Mouse (Mus musculus): Measurements from ENCODE around the gene Tdrd12. TPM values are rescaled to one million over a fixed set of nuclear protein-coding genes. Genes with fewer than 3 reads are reported as not detected.

Tdrd12 gene
- polyA plus RNA-seq, 1 experiment, result not detected

DNA sequence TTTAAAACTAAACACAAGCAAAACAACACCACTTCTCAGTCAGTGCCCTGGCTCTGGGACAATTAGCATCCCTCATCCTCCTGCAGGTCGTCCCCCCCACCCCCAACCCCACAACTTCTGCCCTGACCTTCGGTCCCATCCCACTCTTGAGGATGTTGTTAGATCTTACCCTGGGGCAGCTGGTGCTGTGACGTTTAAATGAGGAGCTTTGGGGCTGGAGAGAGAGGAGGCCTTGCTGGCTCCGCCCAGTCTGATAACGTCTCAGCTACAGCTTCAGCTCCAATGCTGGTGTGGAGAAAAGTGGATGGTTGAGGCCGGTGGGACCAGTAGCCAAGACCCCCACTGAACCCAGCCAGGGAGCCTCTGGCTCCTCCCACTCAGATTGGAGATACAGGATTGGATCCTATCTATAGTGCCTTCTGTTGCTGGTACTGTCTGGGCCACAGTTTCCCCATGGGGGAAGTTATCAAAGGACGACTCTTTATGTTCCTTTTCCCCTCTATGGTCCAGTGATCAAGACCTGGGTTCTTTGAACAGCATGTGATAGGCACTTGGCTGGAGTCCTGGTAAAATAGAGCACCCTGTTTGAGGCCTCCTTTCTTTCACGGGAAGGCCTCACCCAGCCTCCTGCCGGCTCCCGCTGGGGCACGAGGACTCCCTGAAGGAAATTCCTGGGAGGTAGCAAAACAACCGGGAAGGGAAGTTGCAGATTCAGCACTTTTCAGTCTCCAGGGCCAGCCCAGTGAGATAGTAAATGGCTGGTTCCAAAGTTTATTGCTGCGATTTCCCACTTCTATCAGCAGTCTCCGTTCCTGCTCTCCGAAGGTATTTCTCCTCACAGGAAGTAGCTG lies 89.3 kb downstream of the Tdrd12 start, which contains the start of gene Slc7a9:
Gene Slc7a9, plus strand, starts transcription at position 801 of the 851 bp plus-strand sequence.
- Histone ChIP-seq H3K4me2 (ENCODE audit: low read depth) (no peak within 1 kb of the TSS), H3ac (ENCODE audit: control insufficient read depth, insufficient read length) (no peak within 1 kb of the TSS), H3K27me3 (ENCODE audit: control insufficient read depth, insufficient read depth, insufficient read length) (peaks cover 28% of the 10 kb centered on the region), H3K79me2 (ENCODE audit: control insufficient read depth, insufficient read depth) (no peaks in the 10 kb centered on the region), H3K4me3 (no peak within 1 kb of the TSS), H3K36me3 (ENCODE audit: control insufficient read depth, insufficient read depth) (no peaks in the 10 kb centered on the region)
- TF ChIP-seq CEBPB (IDR thresholded peaks at IDR 0.05; ENCODE audit: insufficient read depth, poor library complexity, severe bottlenecking), result no peak
- TF ChIP-seq TCF12 (IDR thresholded peaks at IDR 0.05; ENCODE audit: insufficient read depth, poor library complexity, severe bottlenecking), result no peak
- TF ChIP-seq E2F4 (IDR thresholded peaks at IDR 0.05; ENCODE audit: insufficient read depth), result no peak
- TF ChIP-seq POLR2A (IDR thresholded peaks at IDR 0.05; ENCODE audit: insufficient read length, low read depth), result no peak

DNA sequence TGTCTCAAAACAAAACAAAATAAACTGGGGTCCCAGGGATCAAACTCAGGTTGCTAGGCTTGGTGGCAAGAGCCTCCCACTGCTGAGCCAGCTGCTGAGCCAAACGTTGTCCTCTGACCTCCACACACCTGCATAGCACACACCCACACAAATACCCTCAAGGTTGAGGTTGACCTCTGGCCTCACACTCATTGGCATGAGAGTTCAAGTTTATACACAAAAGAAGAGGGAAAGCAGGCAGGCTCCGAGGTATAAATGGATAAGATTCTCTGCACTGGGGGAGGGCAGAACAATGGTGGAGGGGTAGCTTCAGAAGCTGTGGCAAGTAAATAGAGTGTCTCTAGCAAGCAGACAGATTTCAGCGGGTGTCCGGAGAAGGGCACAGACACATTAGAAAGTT lies 90.0 kb downstream of the Tdrd12 start:
- Histone ChIP-seq H3K4me2 (ENCODE audit: low read depth) (no peak overlapping the region), H3K79me2 (ENCODE audit: control insufficient read depth, insufficient read depth) (no peaks in the 10 kb centered on the region), H3K27me3 (ENCODE audit: control insufficient read depth, insufficient read depth, insufficient read length) (peaks cover 27% of the 10 kb centered on the region), H3ac (ENCODE audit: control insufficient read depth, insufficient read length) (no peak overlapping the region), H3K4me3 (no peak overlapping the region), H3K36me3 (ENCODE audit: control insufficient read depth, insufficient read depth) (no peaks in the 10 kb centered on the region)
- no peak for TF ChIP-seq MYOD1 (IDR thresholded peaks at IDR 0.05; ENCODE audit: control insufficient read depth in 1 of 3, insufficient read length in 2 of 3, low read depth in 2 of 3)
- no peak for TF ChIP-seq REST (IDR thresholded peaks at IDR 0.05; ENCODE audit: insufficient read depth, insufficient read length)
- no peak for TF ChIP-seq CEBPB (IDR thresholded peaks at IDR 0.05; ENCODE audit: insufficient read depth, poor library complexity, severe bottlenecking)
- TF ChIP-seq POLR2AphosphoS2 (IDR thresholded peaks at IDR 0.05; ENCODE audit: insufficient read length, low read depth), result no peak
- TF ChIP-seq MAX (IDR thresholded peaks at IDR 0.05; ENCODE audit: low read depth), result no peak
- no peak for TF ChIP-seq TCF12 (IDR thresholded peaks at IDR 0.05; ENCODE audit: insufficient read depth, poor library complexity, severe bottlenecking)
- no peak for TF ChIP-seq MYOG (IDR thresholded peaks at IDR 0.05; ENCODE audit: control insufficient read depth in 1 of 3, insufficient read depth in 1 of 3, insufficient read length in 2 of 3, low read depth in 2 of 3)
- no peak for TF ChIP-seq SRF (IDR thresholded peaks at IDR 0.05; ENCODE audit: control insufficient read depth, insufficient read length, low read depth)
- TF ChIP-seq TCF3 (IDR thresholded peaks at IDR 0.05; ENCODE audit: insufficient read length, low read depth), result no peak
- no peak for TF ChIP-seq E2F4 (IDR thresholded peaks at IDR 0.05; ENCODE audit: insufficient read depth)
- no peak for TF ChIP-seq USF1 (IDR thresholded peaks at IDR 0.05; ENCODE audit: low read depth)
- TF ChIP-seq POLR2A (IDR thresholded peaks at IDR 0.05; ENCODE audit: insufficient read length, low read depth), result no peak

DNA sequence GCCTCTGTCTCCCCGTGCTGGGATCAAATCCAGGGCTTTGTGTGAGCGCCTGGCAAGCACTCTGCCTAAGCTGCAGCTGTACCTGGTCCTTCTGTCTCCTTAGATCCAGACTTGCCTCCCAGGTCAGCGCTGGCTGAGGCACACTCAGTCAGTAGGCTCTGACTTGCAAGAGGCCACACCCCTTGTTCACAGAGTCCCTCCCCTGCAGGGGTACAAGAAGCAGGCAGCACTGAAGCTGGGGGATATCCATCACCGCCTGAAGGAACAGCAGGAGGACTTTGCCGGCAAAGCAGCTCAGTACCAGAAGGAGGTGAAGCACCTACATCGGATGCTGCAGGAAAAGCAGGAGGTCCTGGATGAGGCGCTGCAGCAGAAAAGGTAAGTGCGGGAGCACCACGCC lies 102.3 kb downstream of the Tdrd12 start:
- no peaks in the 10 kb centered on the region for H3K27me3 ChIP-seq (ENCODE audit: control insufficient read depth, insufficient read depth, insufficient read length)
- no peak for TF ChIP-seq CEBPB (IDR thresholded peaks at IDR 0.05; ENCODE audit: insufficient read depth, poor library complexity, severe bottlenecking)
- no peak overlapping the region for H3K4me2 ChIP-seq (ENCODE audit: low read depth)
- H3K36me3 ChIP-seq (ENCODE audit: control insufficient read depth, insufficient read depth), result no peaks in the 10 kb centered on the region
- no peak overlapping the region for H3K4me3 ChIP-seq
- H3K79me2 ChIP-seq (ENCODE audit: control insufficient read depth, insufficient read depth), result no peaks in the 10 kb centered on the region
- no peak overlapping the region for H3ac ChIP-seq (ENCODE audit: control insufficient read depth, insufficient read length)

DNA sequence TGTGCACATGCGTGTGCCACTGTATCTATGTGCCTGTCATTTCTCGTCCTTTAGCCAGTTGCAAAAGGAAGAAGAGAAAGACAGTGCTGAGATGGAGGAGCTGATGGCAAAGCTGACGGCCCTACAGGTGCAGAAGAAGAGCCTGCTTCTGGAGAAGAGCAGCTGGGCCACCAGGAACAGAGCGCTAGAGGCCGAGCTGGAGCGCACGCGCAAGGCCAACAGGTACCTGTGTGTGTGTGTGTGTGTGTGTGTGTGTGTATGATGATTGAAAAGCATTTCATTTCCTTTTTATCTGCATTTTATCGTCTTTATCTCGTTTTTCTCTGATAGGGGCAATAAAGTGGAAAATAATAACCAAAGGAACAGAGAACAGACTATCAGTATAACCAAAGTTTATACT lies 109.4 kb downstream of the Tdrd12 start:
- H3K4me3 ChIP-seq, result no peak overlapping the region
- H3K79me2 ChIP-seq (ENCODE audit: control insufficient read depth, insufficient read depth), result no peaks in the 10 kb centered on the region
- TF ChIP-seq MYOD1 (IDR thresholded peaks at IDR 0.05; ENCODE audit: control insufficient read depth in 1 of 3, insufficient read length in 2 of 3, low read depth in 2 of 3) (no peak), TCF3 (IDR thresholded peaks at IDR 0.05; ENCODE audit: insufficient read length, low read depth) (no peak), MAX (IDR thresholded peaks at IDR 0.05; ENCODE audit: low read depth) (no peak), POLR2AphosphoS2 (IDR thresholded peaks at IDR 0.05; ENCODE audit: insufficient read length, low read depth) (no peak), E2F4 (IDR thresholded peaks at IDR 0.05; ENCODE audit: insufficient read depth) (no peak), USF1 (IDR thresholded peaks at IDR 0.05; ENCODE audit: low read depth) (no peak), MYOG (IDR thresholded peaks at IDR 0.05; ENCODE audit: control insufficient read depth in 1 of 3, insufficient read depth in 1 of 3, insufficient read length in 2 of 3, low read depth in 2 of 3) (no peak), CEBPB (IDR thresholded peaks at IDR 0.05; ENCODE audit: insufficient read depth, poor library complexity, severe bottlenecking) (no peak), POLR2A (IDR thresholded peaks at IDR 0.05; ENCODE audit: insufficient read length, low read depth) (no peak), TCF12 (IDR thresholded peaks at IDR 0.05; ENCODE audit: insufficient read depth, poor library complexity, severe bottlenecking) (no peak), REST (IDR thresholded peaks at IDR 0.05; ENCODE audit: insufficient read depth, insufficient read length) (no peak), SRF (IDR thresholded peaks at IDR 0.05; ENCODE audit: control insufficient read depth, insufficient read length, low read depth) (no peak)
- no peak overlapping the region for H3K4me2 ChIP-seq (ENCODE audit: low read depth)
- no peaks in the 10 kb centered on the region for H3K27me3 ChIP-seq (ENCODE audit: control insufficient read depth, insufficient read depth, insufficient read length)
- peaks cover 8% of the 10 kb centered on the region for H3K36me3 ChIP-seq (ENCODE audit: control insufficient read depth, insufficient read depth)
- no peak overlapping the region for H3ac ChIP-seq (ENCODE audit: control insufficient read depth, insufficient read length)

DNA sequence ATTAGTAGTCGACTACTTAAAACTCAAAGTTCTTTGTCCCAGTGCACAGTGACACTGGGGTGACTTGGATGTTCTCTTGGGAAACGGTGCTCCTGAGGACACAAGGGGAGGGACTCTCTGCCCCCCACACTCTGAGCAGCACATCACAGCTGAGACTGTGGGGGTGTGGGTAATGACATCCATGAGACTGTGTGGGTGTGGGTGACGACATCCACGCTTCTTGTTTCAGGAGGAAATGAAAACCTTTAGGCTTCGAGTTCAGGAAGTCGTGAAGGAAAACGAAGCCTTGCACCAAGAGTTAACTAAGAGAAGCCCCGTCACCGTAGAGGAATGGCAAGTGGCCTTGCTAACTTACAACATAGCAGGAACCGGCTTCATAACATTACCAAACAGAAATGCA lies 114.5 kb downstream of the Tdrd12 start:
- peaks cover 15% of the 10 kb centered on the region for H3K36me3 ChIP-seq (ENCODE audit: control insufficient read depth, insufficient read depth)
- no peaks in the 10 kb centered on the region for H3K27me3 ChIP-seq (ENCODE audit: control insufficient read depth, insufficient read depth, insufficient read length)
- no peak overlapping the region for H3K4me3 ChIP-seq
- TF ChIP-seq POLR2A (IDR thresholded peaks at IDR 0.05; ENCODE audit: insufficient read length, low read depth) (no peak), REST (IDR thresholded peaks at IDR 0.05; ENCODE audit: insufficient read depth, insufficient read length) (no peak), SRF (IDR thresholded peaks at IDR 0.05; ENCODE audit: control insufficient read depth, insufficient read length, low read depth) (no peak), CEBPB (IDR thresholded peaks at IDR 0.05; ENCODE audit: insufficient read depth, poor library complexity, severe bottlenecking) (no peak), POLR2AphosphoS2 (IDR thresholded peaks at IDR 0.05; ENCODE audit: insufficient read length, low read depth) (no peak), MYOD1 (IDR thresholded peaks at IDR 0.05; ENCODE audit: control insufficient read depth in 1 of 3, insufficient read length in 2 of 3, low read depth in 2 of 3) (no peak), MYOG (IDR thresholded peaks at IDR 0.05; ENCODE audit: control insufficient read depth in 1 of 3, insufficient read depth in 1 of 3, insufficient read length in 2 of 3, low read depth in 2 of 3) (no peak), TCF3 (IDR thresholded peaks at IDR 0.05; ENCODE audit: insufficient read length, low read depth) (no peak), TCF12 (IDR thresholded peaks at IDR 0.05; ENCODE audit: insufficient read depth, poor library complexity, severe bottlenecking) (no peak), MAX (IDR thresholded peaks at IDR 0.05; ENCODE audit: low read depth) (no peak), E2F4 (IDR thresholded peaks at IDR 0.05; ENCODE audit: insufficient read depth) (no peak), USF1 (IDR thresholded peaks at IDR 0.05; ENCODE audit: low read depth) (no peak)
- H3K4me2 ChIP-seq (ENCODE audit: low read depth), result no peak overlapping the region
- H3K79me2 ChIP-seq (ENCODE audit: control insufficient read depth, insufficient read depth), result no peaks in the 10 kb centered on the region
- H3ac ChIP-seq (ENCODE audit: control insufficient read depth, insufficient read length), result no peak overlapping the region

All from myocyte (in vitro differentiated cells).